Mouse (Mus musculus): ENCODE measurements around the gene Ptpn14.

DNA sequence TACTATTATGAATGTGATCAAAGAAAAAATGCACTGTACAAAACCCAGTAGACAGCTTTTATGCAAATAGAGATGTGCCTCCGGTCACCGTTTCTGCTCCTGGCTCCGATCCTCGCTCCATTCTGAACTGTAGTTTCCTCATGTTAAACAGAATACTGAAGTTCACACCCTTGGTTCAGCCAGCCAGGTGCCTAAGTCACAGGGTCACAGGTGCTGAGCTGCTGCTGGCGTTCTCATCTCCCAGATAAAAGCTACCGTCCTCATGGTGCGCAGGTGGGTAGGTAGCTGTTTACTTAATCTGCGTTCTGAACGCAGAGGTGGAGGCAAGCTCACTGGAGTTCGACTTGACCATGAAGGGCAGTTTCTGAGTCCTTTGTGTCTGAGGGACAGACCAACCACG is 75.7 kb downstream of the Ptpn14 start:
- no peak for TF ChIP-seq POLR2A (IDR thresholded peaks at IDR 0.05; ENCODE audit: low read depth, low read length)
- no peak for TF ChIP-seq CTCF (IDR thresholded peaks at IDR 0.05; ENCODE audit: extremely low read depth, insufficient read depth, insufficient read length, insufficient replicate concordance)

Data from spleen, adult 2 months (tissue).